Mouse (Mus musculus) thymus, adult 2 months (tissue): ENCODE results near the gene Nyap1.

Experiments
- CTCF ChIP-seq: fragments of 200-500 bp; IDR thresholded peaks from 2 replicates; pipeline ENCODE4 v1.5.1; 2012; ENCODE audit warnings: mild to moderate bottlenecking, control low read depth, low read length, moderate library complexity, borderline replicate concordance; ENCODE audit not compliant: control insufficient read depth, poor library complexity, insufficient read depth; ENCODE audit errors: extremely low read depth
- POLR2A ChIP-seq: fragments of 200-500 bp; IDR thresholded peaks from 2 replicates; pipeline ENCODE4 v1.6.1; 2012; ENCODE audit warnings: mild to moderate bottlenecking, low read length, control low read depth, moderate library complexity; ENCODE audit not compliant: control insufficient read depth, poor library complexity, insufficient read depth; ENCODE audit errors: extremely low read depth

DNA sequence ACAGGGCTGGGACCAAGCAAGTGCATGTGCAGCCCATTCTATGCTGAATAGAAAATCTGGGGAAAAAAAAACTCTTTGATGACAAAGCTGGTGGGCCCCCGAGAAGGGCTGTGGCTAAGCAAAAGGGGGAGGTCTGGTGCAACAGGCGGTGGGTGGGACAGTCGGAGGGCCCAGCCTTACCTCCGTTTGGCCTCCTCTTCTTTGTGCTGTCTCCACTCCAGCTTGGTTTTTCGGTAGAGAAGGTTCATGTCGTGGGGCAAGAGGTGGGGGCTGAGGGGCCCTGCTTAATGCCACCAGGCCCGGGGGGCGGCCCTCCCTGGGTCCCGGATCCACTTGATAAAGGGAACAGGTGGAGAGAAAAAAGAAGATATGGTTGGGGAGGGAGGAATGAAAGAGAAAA, 1.9 kb downstream of the Nyap1 start:
- TF ChIP-seq POLR2A (no peak), CTCF (0 out of 2 replicates have a peak, but pooled peaks have one; percentile 27)
